Mouse (Mus musculus) liver, embryonic 13.5 days (tissue): Measurements from ENCODE around the gene Hsd17b14. TPM values are rescaled to one million over a fixed set of nuclear protein-coding genes. Genes with fewer than 3 reads are reported as not detected.
"Not testable (repeated sequence)": the region's sequence is repeated elsewhere in the genome, so short reads cannot be mapped to it uniquely, and the experiment has no call there.

Source experiments
- ATAC-seq: fragments of 200-750 bp; cut with Nextera tagmentation; 2 replicates; pipeline ENCODE4 v1.8.0; 2017; ENCODE audit warnings: low read depth, mild to moderate bottlenecking, moderate number of reproducible peaks, moderate library complexity
- DNase-seq: peaks from one replicate; pipeline ENCODE4 v3.0.0; 2022
- H3K27ac ChIP-seq: fragments of 300-500 bp; sonication (generic); 2 replicates; pipeline ENCODE4 v1.5.1; 2015; ENCODE audit warnings: moderate library complexity, mild to moderate bottlenecking, inconsistent platforms
- H3K27me3 ChIP-seq: fragments of 300-500 bp; sonication (generic); 2 replicates; pipeline ENCODE4 v1.6.1; 2015; ENCODE audit warnings: mild to moderate bottlenecking, inconsistent platforms
- H3K36me3 ChIP-seq: fragments of 300-500 bp; sonication (generic); 2 replicates; pipeline ENCODE4 v1.6.1; 2015; ENCODE audit warnings: mild to moderate bottlenecking, inconsistent platforms
- H3K4me1 ChIP-seq: fragments of 300-500 bp; sonication (generic); replicated peaks from 2 replicates; pipeline ENCODE4 v1.6.1; 2015; ENCODE audit warnings: inconsistent platforms
- H3K4me2 ChIP-seq: fragments of 300-500 bp; sonication (generic); 2 replicates; pipeline ENCODE4 v1.6.1; 2015; ENCODE audit warnings: inconsistent platforms, mild to moderate bottlenecking, moderate library complexity
- H3K4me3 ChIP-seq: fragments of 300-500 bp; sonication (generic); replicated peaks from 2 replicates; pipeline ENCODE4 v1.5.1; 2015; ENCODE audit warnings: mild to moderate bottlenecking, inconsistent platforms
- H3K9ac ChIP-seq: fragments of 300-500 bp; sonication (generic); 2 replicates; pipeline ENCODE4 v1.6.1; 2015; ENCODE audit warnings: mild to moderate bottlenecking, inconsistent platforms
- H3K9me3 ChIP-seq: fragments of 300-500 bp; sonication (generic); replicated peaks from 2 replicates; pipeline ENCODE4 v1.6.1; 2016; ENCODE audit warnings: inconsistent platforms
- WGBS: fragments of 180-500 bp; shearing (Covaris S2); methylation state at CpG from one replicate; pipeline ENCODE4 v1.1.7; 2015; ENCODE audit not compliant: insufficient replicate concordance; 5-methylcytosine and 5-hydroxymethylcytosine counted together
- polyA plus RNA-seq: library from polyadenylated mRNA; unstranded; fragments of >200 nt; fragmentation: Nextera tagmentation; extraction: Ambion mirVana; gene quantifications from 2 replicates; pipeline ENCODE4 v1.2.1, GENCODE M21; 2015

The Hsd17b14 gene
- polyA plus RNA-seq, 1 experiment from 2014 or later = 1.9 TPM

GRCm38 (mm10) chr7:45520605-45521004, 34.1 kb upstream of the Hsd17b14 start:
- DNase-seq (no peak), ATAC-seq (no peak)
- Histone ChIP-seq H3K36me3 (peaks cover 40% of the 10 kb centered on the region), H3K4me2 (peak overlapping the region; percentile 80), H3K9me3 (no peaks in the 10 kb centered on the region), H3K27ac (peak overlapping the region; percentile 99; the same call in 1 of the 2 replicates), H3K9ac (0 out of 2 replicates have a peak overlapping the region, but pooled peaks have one; percentile 2), H3K4me3 (0 out of 2 replicates have a peak overlapping the region, but pooled peaks have one; percentile 99), H3K4me1 (peaks cover 73% of the 10 kb centered on the region), H3K27me3 (no peaks in the 10 kb centered on the region)
- 88% methylated on average over 7 of the region's 7 CpGs for WGBS

- under 1% methylated on average over 28 of the region's 28 CpGs for WGBS
- peaks cover 40% of the 10 kb centered on the region for H3K36me3 ChIP-seq
- H3K9ac ChIP-seq = peak overlapping the region; percentile 100
- ATAC-seq = no peak
- H3K4me2 ChIP-seq = peak overlapping the region; percentile 80
- DNase-seq = peak; percentile 78
- H3K9me3 ChIP-seq = no peaks in the 10 kb centered on the region
- peak overlapping the region; percentile 99 for H3K4me3 ChIP-seq
- no peaks in the 10 kb centered on the region for H3K27me3 ChIP-seq
- H3K27ac ChIP-seq = peak overlapping the region; percentile 99
- peaks cover 65% of the 10 kb centered on the region for H3K4me1 ChIP-seq
Measured at GRCm38 (mm10) chr7:45521728-45522184, 32.9 kb upstream of the Hsd17b14 start.

- Histone ChIP-seq H3K27me3 (no peaks in the 10 kb centered on the region), H3K27ac (peak overlapping the region; percentile 99), H3K4me2 (peak overlapping the region; percentile 80), H3K4me1 (peaks cover 68% of the 10 kb centered on the region), H3K9me3 (no peaks in the 10 kb centered on the region), H3K9ac (peak overlapping the region; percentile 100), H3K4me3 (peak overlapping the region; percentile 99), H3K36me3 (peaks cover 40% of the 10 kb centered on the region)
- ATAC-seq = no peak
- 52% methylated on average over 16 of the region's 16 CpGs for WGBS
- DNase-seq = no peak
Measured at GRCm38 (mm10) chr7:45522194-45522752, 32.4 kb upstream of the Hsd17b14 start.

- peak overlapping the region; percentile 80 for H3K4me2 ChIP-seq
- DNase-seq (peak; percentile 66), ATAC-seq (peak; percentile 16)
- peaks cover 73% of the 10 kb centered on the region for H3K4me1 ChIP-seq
- peak overlapping the region; percentile 99 for H3K27ac ChIP-seq
- H3K27me3 ChIP-seq = no peaks in the 10 kb centered on the region
- peak overlapping the region; percentile 100 for H3K9ac ChIP-seq
- H3K9me3 ChIP-seq = no peaks in the 10 kb centered on the region
- 49% methylated on average over 18 of the region's 18 CpGs for WGBS
- peak overlapping the region; percentile 99 for H3K4me3 ChIP-seq
- H3K36me3 ChIP-seq = peaks cover 40% of the 10 kb centered on the region
Measured at GRCm38 (mm10) chr7:45522957-45523676, 31.6 kb upstream of the Hsd17b14 start.

GRCm38 (mm10) chr7:45523678-45524170, 31.0 kb upstream of the Hsd17b14 start:
- Histone ChIP-seq H3K27me3 (no peaks in the 10 kb centered on the region), H3K36me3 (peaks cover 40% of the 10 kb centered on the region), H3K9me3 (no peaks in the 10 kb centered on the region), H3K4me3 (peak overlapping the region; percentile 99), H3K27ac (peak overlapping the region; percentile 99), H3K4me2 (peak overlapping the region; percentile 80), H3K9ac (peak overlapping the region; percentile 100), H3K4me1 (peaks cover 68% of the 10 kb centered on the region)
- DNase-seq = no peak
- ATAC-seq = no peak
- 42% methylated on average over 13 of the region's 13 CpGs for WGBS

- H3K4me2 ChIP-seq = peak overlapping the region; percentile 80
- ATAC-seq (peak; percentile 86), DNase-seq (peak; percentile 92)
- H3K36me3 ChIP-seq = peaks cover 40% of the 10 kb centered on the region
- H3K9me3 ChIP-seq = no peaks in the 10 kb centered on the region
- no peaks in the 10 kb centered on the region for H3K27me3 ChIP-seq
- peak overlapping the region; percentile 99 for H3K4me3 ChIP-seq
- peak overlapping the region; percentile 99 for H3K27ac ChIP-seq
- WGBS = 4% methylated on average over 12 of the region's 12 CpGs
- H3K4me1 ChIP-seq = peaks cover 67% of the 10 kb centered on the region
- peak overlapping the region; percentile 100 for H3K9ac ChIP-seq
Measured at GRCm38 (mm10) chr7:45524841-45525621, 29.7 kb upstream of the Hsd17b14 start.

DNA sequence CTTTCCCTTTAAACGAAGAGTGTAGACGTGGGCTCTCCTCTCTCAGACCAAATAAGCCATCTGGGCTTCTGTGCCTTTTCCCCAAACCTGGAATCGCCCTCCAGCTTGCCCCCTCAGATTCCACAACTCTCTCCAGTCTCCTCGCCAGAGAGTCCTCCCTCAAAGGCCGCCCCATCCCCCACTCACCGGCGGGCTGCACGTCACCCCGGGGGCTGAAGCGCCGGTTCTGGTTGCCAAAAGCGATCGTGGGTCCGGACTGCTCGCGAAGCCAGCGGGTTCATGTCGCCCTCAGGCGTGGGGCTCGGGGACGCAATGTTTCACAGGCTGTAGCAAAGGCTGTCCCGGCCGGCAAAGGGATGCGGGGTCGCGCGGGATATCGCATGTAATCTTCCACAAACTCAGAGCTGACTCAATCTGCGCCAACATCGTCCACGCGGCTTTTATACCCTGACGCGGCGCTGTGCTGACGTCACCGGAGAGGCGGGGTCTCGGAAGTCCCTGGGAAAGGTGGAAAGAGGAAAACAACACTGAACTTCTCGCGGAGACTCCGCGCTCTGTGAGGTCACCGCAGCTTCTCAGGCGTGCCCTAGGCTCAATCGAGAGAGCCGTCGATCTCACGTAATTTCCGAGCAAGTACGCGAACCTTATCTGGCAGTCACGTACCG, 28.8 kb upstream of the Hsd17b14 start, which contains the start of the genes Ppp1r15a and Plekha4:
Gene Ppp1r15a, minus strand, starts transcription at position 460 of the 665 bp plus-strand sequence.
Gene Plekha4, plus strand, starts transcription at position 522 of the 665 bp plus-strand sequence.
- under 1% methylated on average over 54 of the region's 54 CpGs for WGBS
- Histone ChIP-seq H3K27me3 (no peaks in the 10 kb centered on the region), H3K9ac (peak within 1 kb of the TSS; percentile 100), H3K4me2 (peak within 1 kb of the TSS; percentile 80), H3K9me3 (no peaks in the 10 kb centered on the region), H3K4me1 (peaks cover 66% of the 10 kb centered on the region), H3K36me3 (peaks cover 35% of the 10 kb centered on the region), H3K27ac (peak within 1 kb of the TSS; percentile 99), H3K4me3 (peak within 1 kb of the TSS; percentile 99)
- peak; percentile 68 for ATAC-seq
- peak; percentile 94 for DNase-seq

GRCm38 (mm10) chr7:45526474-45527120, 28.1 kb upstream of the Hsd17b14 start:
- Histone ChIP-seq H3K27me3 (no peaks in the 10 kb centered on the region), H3K4me2 (peak overlapping the region; percentile 80), H3K4me3 (peak overlapping the region; percentile 99), H3K9ac (peak overlapping the region; percentile 100), H3K4me1 (peaks cover 60% of the 10 kb centered on the region), H3K9me3 (no peaks in the 10 kb centered on the region), H3K36me3 (peaks cover 31% of the 10 kb centered on the region), H3K27ac (peak overlapping the region; percentile 99)
- 16% methylated on average over 7 of the region's 7 CpGs for WGBS
- DNase-seq = peak; percentile 46
- no peak for ATAC-seq

GRCm38 (mm10) chr7:45527169-45527568, 27.5 kb upstream of the Hsd17b14 start:
- H3K36me3 ChIP-seq = peaks cover 25% of the 10 kb centered on the region
- not testable (repeated sequence) for ATAC-seq, H3K9me3 ChIP-seq, H3K27me3 ChIP-seq, DNase-seq
- H3K4me1 ChIP-seq = peaks cover 54% of the 10 kb centered on the region
- peak overlapping the region; percentile 100 for H3K9ac ChIP-seq
- peak overlapping the region; percentile 99 for H3K27ac ChIP-seq
- H3K4me3 ChIP-seq = peak overlapping the region; percentile 99
- WGBS = 67% methylated on average over 6 of the region's 6 CpGs
- H3K4me2 ChIP-seq = peak overlapping the region; percentile 80

DNA sequence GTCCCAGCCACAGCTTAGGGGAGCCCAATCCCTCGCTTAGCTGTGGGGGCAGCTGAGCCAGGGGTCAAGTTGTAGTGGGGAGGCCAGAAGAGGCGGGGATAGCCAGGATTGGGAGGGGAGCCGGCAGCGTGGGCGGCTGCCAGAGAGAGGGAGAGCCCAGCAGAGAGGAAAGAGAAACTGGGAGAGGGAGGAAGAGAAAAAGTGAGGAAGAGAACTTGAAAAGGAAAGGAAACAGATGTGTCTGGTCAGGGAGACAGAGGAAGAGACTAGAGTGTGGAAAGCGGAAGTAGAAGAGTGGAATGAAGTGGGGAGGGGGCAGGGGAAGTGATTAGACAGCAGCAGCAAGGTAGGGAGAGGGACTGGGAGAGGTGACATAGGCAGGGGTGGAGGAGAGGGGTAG, 25.2 kb upstream of the Hsd17b14 start:
- Histone ChIP-seq H3K36me3 (peaks cover 3% of the 10 kb centered on the region), H3K4me1 (peaks cover 36% of the 10 kb centered on the region), H3K4me3 (no peak overlapping the region), H3K4me2 (peak overlapping the region; percentile 24; the same call in 1 of the 2 replicates), H3K27me3 (0 out of 2 replicates have a peak, but pooled peaks cover 4% of the 10 kb centered on the region), H3K9ac (peak overlapping the region; percentile 10; the same call in 1 of the 2 replicates), H3K9me3 (no peaks in the 10 kb centered on the region), H3K27ac (peak overlapping the region; percentile 34; the same call in 1 of the 2 replicates)
- DNase-seq = no peak
- 5% methylated on average over 6 of the region's 6 CpGs for WGBS
- ATAC-seq = no peak
